Mouse (Mus musculus) stomach, postnatal 0 days (tissue): Measurements from ENCODE around the gene Arrb2.
A peak's percentile ranks its signal among the peaks of the same experiment; 100 is the strongest.

Experiments
- CTCF ChIP-seq: IDR thresholded peaks from 2 replicates; pipeline ENCODE4 v1.5.1; 2016; ENCODE audit warnings: antibody characterized with exemption, low read depth, mild to moderate bottlenecking, moderate library complexity
- EP300 ChIP-seq: optimal IDR thresholded peaks from 2 replicates; pipeline ENCODE3; 2016; ENCODE audit warnings: antibody characterized with exemption

- TF ChIP-seq EP300: peak; percentile 51
- TF ChIP-seq CTCF: no peak
Observed at GRCm38 (mm10) chr11:70409594-70410296, 22.7 kb upstream of the Arrb2 start, which contains the start of gene Pelp1.
